Mouse (Mus musculus) embryonic facial prominence, embryonic 14.5 days (tissue): ENCODE data around the gene H2-K1. TPM values are rescaled to one million over a fixed set of nuclear protein-coding genes. Genes with fewer than 3 reads are reported as not detected.

Experiments
- microRNA counts: library from miRNA; unstranded; fragments of <30 nt; microRNA quantifications from one replicate; lab custom pipeline; 2017
- microRNA-seq: library from miRNA; unstranded; fragments of <30 nt; microRNA quantifications from one replicate; pipeline ENCODE4, GENCODE M21; 2016; ENCODE audit warnings: borderline number of aligned reads
- polyA plus RNA-seq: library from polyadenylated mRNA; unstranded; fragments of >200 nt; fragmentation: Nextera tagmentation; extraction: Ambion mirVana; gene quantifications from 2 replicates; pipeline ENCODE4 v1.2.1, GENCODE M21; 2014

H2-K1 gene
- polyA plus RNA-seq, 1 experiment from 2014 or later, result 30.8 TPM

MicroRNAs within 50 kb of the gene (microRNA counts, 519-probe panel; counts per million panel counts)
- 19.3 counts per million for microRNA mmu-miR-219 (lab: Ali Mortazavi, UCI)

Small RNAs within 50 kb of the gene (microRNA-seq; reads per million reads assigned to microRNA genes)
- not detected for gene Mir219a-1
- gene Mir219c, result not detected

Other genes starting within 250 kb of the H2-K1 start
- gene Rab11b, start 239.8 kb downstream of the H2-K1 start, polyA plus RNA-seq, result 156 and 181 TPM in 2 replicates
- gene Angptl4, start 218.5 kb downstream of the H2-K1 start, polyA plus RNA-seq, result 35.7 and 52.1 TPM in 2 replicates
- 38.7 and 39.4 TPM in 2 replicates for gene Kank3, start 189.8 kb downstream of the H2-K1 start, polyA plus RNA-seq
- 1,198 and 1,307 TPM in 2 replicates for gene Rps28, start 175.8 kb downstream of the H2-K1 start, polyA plus RNA-seq
- 479 and 488 TPM in 2 replicates for gene Ndufa7, start 175.8 kb downstream of the H2-K1 start, polyA plus RNA-seq
- 60.5 and 62.3 TPM in 2 replicates for gene Cd320, start 157.3 kb downstream of the H2-K1 start, polyA plus RNA-seq
- gene Gm7029, start 126.5 kb downstream of the H2-K1 start, polyA plus RNA-seq, result not detected in 2 replicates
- gene Kifc1, start 109.7 kb downstream of the H2-K1 start, polyA plus RNA-seq, result 5.9 and 7.0 TPM in 2 replicates
- gene Platr17, start 95.2 kb downstream of the H2-K1 start, polyA plus RNA-seq, result not detected in 2 replicates
- 34.8 and 38.2 TPM in 2 replicates for gene Daxx, start 90.9 kb downstream of the H2-K1 start, polyA plus RNA-seq
- 31.9 and 32.0 TPM in 2 replicates for gene Tapbp, start 84.4 kb downstream of the H2-K1 start, polyA plus RNA-seq
- 8.9 and 11.6 TPM in 2 replicates for gene Zbtb22, start 84.4 kb downstream of the H2-K1 start, polyA plus RNA-seq
- gene Rgl2, start 70.8 kb downstream of the H2-K1 start, polyA plus RNA-seq, result 34.5 and 43.4 TPM in 2 replicates
- 122 and 124 TPM in 2 replicates for gene Pfdn6, start 60.0 kb downstream of the H2-K1 start, polyA plus RNA-seq
- 15.4 and 20.2 TPM in 2 replicates for gene Wdr46, start 59.7 kb downstream of the H2-K1 start, polyA plus RNA-seq
- 4.4 and 5.7 TPM in 2 replicates for gene B3galt4, start 48.9 kb downstream of the H2-K1 start, polyA plus RNA-seq
- gene Vps52, start 44.5 kb downstream of the H2-K1 start, polyA plus RNA-seq, result 38.6 and 41.6 TPM in 2 replicates
- 2,078 and 2,095 TPM in 2 replicates for gene Rps18, start 44.3 kb downstream of the H2-K1 start, polyA plus RNA-seq
- 6.0 and 7.2 TPM in 2 replicates for gene Ring1, start 24.3 kb upstream of the H2-K1 start, polyA plus RNA-seq
- 41.3 and 46.1 TPM in 2 replicates for gene H2-Ke6, start 27.7 kb upstream of the H2-K1 start, polyA plus RNA-seq
- gene Slc39a7, start 31.3 kb upstream of the H2-K1 start, polyA plus RNA-seq, result 118 and 125 TPM in 2 replicates
- 26.0 and 29.2 TPM in 2 replicates for gene Rxrb, start 31.5 kb upstream of the H2-K1 start, polyA plus RNA-seq
- 53.9 and 64.3 TPM in 2 replicates for gene Col11a2, start 39.1 kb upstream of the H2-K1 start, polyA plus RNA-seq
- 0.36 and 0.76 TPM in 2 replicates for gene H2-Oa, start 92.0 kb upstream of the H2-K1 start, polyA plus RNA-seq
- gene H2-DMa, start 119.2 kb upstream of the H2-K1 start, polyA plus RNA-seq, result 13.6 and 14.9 TPM in 2 replicates
- 103 and 105 TPM in 2 replicates for gene Brd2, start 122.3 kb upstream of the H2-K1 start, polyA plus RNA-seq
- gene H2-DMb2, start 143.0 kb upstream of the H2-K1 start, polyA plus RNA-seq, result 0.22 and 0.39 TPM in 2 replicates
- gene H2-DMb1, start 152.7 kb upstream of the H2-K1 start, polyA plus RNA-seq, result 2.8 and 4.3 TPM in 2 replicates
- 5.1 and 7.4 TPM in 2 replicates for gene Tap1, start 187.2 kb upstream of the H2-K1 start, polyA plus RNA-seq
- 2.8 and 3.8 TPM in 2 replicates for gene Psmb9, start 187.4 kb upstream of the H2-K1 start, polyA plus RNA-seq
- 10.0 and 12.1 TPM in 2 replicates for gene Psmb8, start 197.4 kb upstream of the H2-K1 start, polyA plus RNA-seq
- 3.3 and 4.1 TPM in 2 replicates for gene Tap2, start 203.2 kb upstream of the H2-K1 start, polyA plus RNA-seq
- 0.24 TPM in 1 of 2 replicates, not detected in the other for gene H2-Ob, start 238.6 kb upstream of the H2-K1 start, polyA plus RNA-seq